Mouse (Mus musculus): Measurements from ENCODE around the gene Il10. TPM values are rescaled to one million over a fixed set of nuclear protein-coding genes. Genes with fewer than 3 reads are reported as not detected.

Il10 gene
- polyA plus RNA-seq (2014; fragmentation: Nextera tagmentation; extraction: Ambion mirVana): not detected in 2 replicates

DNA sequence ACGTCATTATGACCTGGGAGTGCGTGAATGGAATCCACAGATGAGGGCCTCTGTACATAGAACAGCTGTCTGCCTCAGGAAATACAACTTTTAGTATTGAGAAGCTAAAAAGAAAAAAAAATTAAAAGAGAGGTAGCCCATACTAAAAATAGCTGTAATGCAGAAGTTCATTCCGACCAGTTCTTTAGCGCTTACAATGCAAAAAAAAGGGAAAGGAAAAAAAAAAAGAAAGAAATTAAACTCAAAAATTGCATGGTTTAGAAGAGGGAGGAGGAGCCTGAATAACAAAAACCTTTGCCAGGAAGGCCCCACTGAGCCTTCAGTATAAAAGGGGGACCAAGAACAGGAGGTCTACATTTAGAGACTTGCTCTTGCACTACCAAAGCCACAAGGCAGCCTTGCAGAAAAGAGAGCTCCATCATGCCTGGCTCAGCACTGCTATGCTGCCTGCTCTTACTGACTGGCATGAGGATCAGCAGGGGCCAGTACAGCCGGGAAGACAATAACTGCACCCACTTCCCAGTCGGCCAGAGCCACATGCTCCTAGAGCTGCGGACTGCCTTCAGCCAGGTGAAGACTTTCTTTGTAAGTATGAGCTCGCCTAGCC is at the start of gene Il10:
Gene Il10, plus strand, starts transcription at position 354 of the 607 bp plus-strand sequence.
- H3K36me3 ChIP-seq (ENCODE audit: control insufficient read depth, insufficient read depth, low read length): no peaks in the 10 kb centered on the region
- no peak within 1 kb of the TSS for H3K4me3 ChIP-seq (ENCODE audit: low read depth, low read length)
- DNase-seq (ENCODE audit: low spot score) (no peak), ATAC-seq (ENCODE audit: low read depth) (no peak)
- WGBS: 72% methylated on average over 8 of the region's 8 CpGs
- H3K9me3 ChIP-seq (ENCODE audit: control insufficient read depth, low read length): no peaks in the 10 kb centered on the region
- no peak within 1 kb of the TSS for H3K9ac ChIP-seq (ENCODE audit: low read depth, low read length)
- no peak within 1 kb of the TSS for H3K27ac ChIP-seq (replicated peaks; ENCODE audit: low read depth, low read length)
- 0 out of 2 replicates have a peak, but pooled peaks cover 4% of the 10 kb centered on the region for H3K4me1 ChIP-seq (ENCODE audit: control insufficient read depth, insufficient read depth, low read length)
- no peaks in the 10 kb centered on the region for H3K27me3 ChIP-seq (replicated peaks; ENCODE audit: control insufficient read depth, insufficient read depth, low read length)
- no peak within 1 kb of the TSS for H3K4me2 ChIP-seq (ENCODE audit: low read depth, low read length)

DNA sequence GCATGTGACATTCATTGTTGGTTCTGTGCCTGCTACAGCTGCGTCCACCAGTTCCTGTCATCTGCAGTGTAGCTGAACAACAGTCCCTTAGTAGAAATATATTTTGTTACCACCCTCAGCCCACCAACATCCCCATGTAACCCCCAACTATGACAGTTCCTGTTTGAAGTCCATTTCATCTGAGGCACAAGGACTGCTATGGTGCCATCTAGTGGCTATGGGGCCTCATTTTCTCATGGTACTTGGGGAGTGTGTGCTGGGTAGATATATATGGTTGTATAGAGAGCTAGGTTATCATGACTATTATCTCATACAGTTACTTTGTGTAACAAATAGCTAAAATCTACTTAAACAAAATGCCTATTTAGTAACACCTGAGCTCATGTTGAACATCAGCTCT is 40.2 kb upstream of the Il10 start:
- no peak overlapping the region for H3K9ac ChIP-seq (ENCODE audit: low read depth, low read length)
- WGBS: 50% methylated on average over 1 of the region's 1 CpGs
- H3K27ac ChIP-seq (replicated peaks; ENCODE audit: low read depth, low read length): no peak overlapping the region
- no peaks in the 10 kb centered on the region for H3K27me3 ChIP-seq (replicated peaks; ENCODE audit: control insufficient read depth, insufficient read depth, low read length)
- H3K36me3 ChIP-seq (ENCODE audit: control insufficient read depth, insufficient read depth, low read length): no peaks in the 10 kb centered on the region
- DNase-seq (ENCODE audit: low spot score): peak; percentile 45
- H3K9me3 ChIP-seq (ENCODE audit: control insufficient read depth, low read length): no peaks in the 10 kb centered on the region
- no peak for ATAC-seq (ENCODE audit: low read depth)
- no peak overlapping the region for H3K4me2 ChIP-seq (ENCODE audit: low read depth, low read length)
- H3K4me3 ChIP-seq (ENCODE audit: low read depth, low read length): no peak overlapping the region
- no peaks in the 10 kb centered on the region for H3K4me1 ChIP-seq (ENCODE audit: control insufficient read depth, insufficient read depth, low read length)

DNA sequence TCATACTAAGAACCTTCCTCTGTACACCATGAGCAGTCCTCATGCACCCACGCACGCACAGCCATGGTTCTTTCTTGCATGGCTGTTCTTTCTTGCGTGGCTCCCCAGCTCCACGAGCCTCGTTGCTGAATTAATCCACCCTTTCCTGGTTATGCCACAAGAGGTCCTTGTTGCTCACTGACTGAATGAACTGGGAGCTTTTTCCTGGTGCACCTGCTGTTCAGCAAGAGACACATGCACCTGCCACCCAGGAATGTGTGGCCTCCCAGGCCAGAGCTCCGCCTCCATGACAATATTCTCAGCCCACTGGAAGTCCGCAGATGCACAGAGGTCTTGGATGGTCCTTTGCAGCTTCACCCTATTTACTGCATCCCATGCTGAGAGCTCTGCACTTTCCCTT is 35.2 kb upstream of the Il10 start:
- no peak overlapping the region for H3K4me2 ChIP-seq (ENCODE audit: low read depth, low read length)
- H3K4me1 ChIP-seq (ENCODE audit: control insufficient read depth, insufficient read depth, low read length): no peaks in the 10 kb centered on the region
- no peaks in the 10 kb centered on the region for H3K27me3 ChIP-seq (replicated peaks; ENCODE audit: control insufficient read depth, insufficient read depth, low read length)
- no peak for ATAC-seq (ENCODE audit: low read depth)
- no peaks in the 10 kb centered on the region for H3K36me3 ChIP-seq (ENCODE audit: control insufficient read depth, insufficient read depth, low read length)
- no peak overlapping the region for H3K4me3 ChIP-seq (ENCODE audit: low read depth, low read length)
- DNase-seq (ENCODE audit: low spot score): peak; percentile 31
- 57% methylated on average over 7 of the region's 7 CpGs for WGBS
- H3K27ac ChIP-seq (replicated peaks; ENCODE audit: low read depth, low read length): no peak overlapping the region
- H3K9ac ChIP-seq (ENCODE audit: low read depth, low read length): no peak overlapping the region
- no peaks in the 10 kb centered on the region for H3K9me3 ChIP-seq (ENCODE audit: control insufficient read depth, low read length)

DNA sequence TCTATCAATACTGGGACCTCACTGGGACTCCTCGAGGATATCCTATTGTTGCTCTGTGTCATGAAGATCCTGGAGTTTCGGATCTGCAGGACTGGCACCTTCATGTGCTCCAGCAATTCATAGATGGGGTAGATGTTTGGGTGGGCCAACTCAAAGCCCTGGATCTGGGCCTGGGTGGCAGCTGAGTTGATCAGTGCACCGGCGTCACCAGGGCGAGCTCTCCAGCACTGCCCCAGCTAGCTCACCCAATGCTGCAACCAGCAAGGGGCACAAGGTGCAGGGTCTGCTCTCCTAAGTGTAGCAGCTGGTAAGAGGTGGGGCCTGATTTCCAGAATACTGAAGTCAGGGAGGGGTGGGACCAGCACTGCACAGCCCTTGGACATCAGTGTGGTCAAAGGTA is 32.6 kb upstream of the Il10 start:
- Histone ChIP-seq H3K27ac (replicated peaks; ENCODE audit: low read depth, low read length) (no peak overlapping the region), H3K9ac (ENCODE audit: low read depth, low read length) (no peak overlapping the region), H3K36me3 (ENCODE audit: control insufficient read depth, insufficient read depth, low read length) (no peaks in the 10 kb centered on the region), H3K27me3 (replicated peaks; ENCODE audit: control insufficient read depth, insufficient read depth, low read length) (no peaks in the 10 kb centered on the region), H3K4me3 (ENCODE audit: low read depth, low read length) (no peak overlapping the region), H3K4me2 (ENCODE audit: low read depth, low read length) (no peak overlapping the region), H3K9me3 (ENCODE audit: control insufficient read depth, low read length) (no peaks in the 10 kb centered on the region), H3K4me1 (ENCODE audit: control insufficient read depth, insufficient read depth, low read length) (no peaks in the 10 kb centered on the region)
- DNase-seq (ENCODE audit: low spot score) (no peak), ATAC-seq (ENCODE audit: low read depth) (no peak)
- 87% methylated on average over 5 of the region's 5 CpGs for WGBS

DNA sequence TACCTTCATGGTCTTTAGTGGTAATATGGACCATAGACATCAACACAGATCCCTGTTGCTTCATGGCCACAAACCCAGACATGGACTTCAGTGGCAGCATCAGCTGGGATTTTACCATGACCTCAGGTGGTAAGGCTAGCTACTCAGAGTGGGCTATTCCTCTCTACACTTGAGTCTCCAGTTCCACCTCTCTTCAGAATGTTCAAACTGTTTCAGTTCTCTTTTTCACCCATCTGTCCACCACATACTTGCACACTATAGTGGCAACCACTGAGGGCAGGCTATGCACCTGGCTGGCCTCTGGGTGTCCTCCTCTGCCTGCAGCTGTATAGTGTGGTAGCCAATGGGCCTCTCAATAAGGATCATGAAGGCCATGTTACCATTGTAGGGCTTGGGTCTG is 32.2 kb upstream of the Il10 start:
- Histone ChIP-seq H3K4me3 (ENCODE audit: low read depth, low read length) (no peak overlapping the region), H3K4me2 (ENCODE audit: low read depth, low read length) (no peak overlapping the region), H3K4me1 (ENCODE audit: control insufficient read depth, insufficient read depth, low read length) (no peaks in the 10 kb centered on the region), H3K9me3 (ENCODE audit: control insufficient read depth, low read length) (no peaks in the 10 kb centered on the region), H3K27me3 (replicated peaks; ENCODE audit: control insufficient read depth, insufficient read depth, low read length) (no peaks in the 10 kb centered on the region), H3K36me3 (ENCODE audit: control insufficient read depth, insufficient read depth, low read length) (no peaks in the 10 kb centered on the region), H3K27ac (replicated peaks; ENCODE audit: low read depth, low read length) (no peak overlapping the region), H3K9ac (ENCODE audit: low read depth, low read length) (no peak overlapping the region)
- ATAC-seq (ENCODE audit: low read depth) (no peak), DNase-seq (ENCODE audit: low spot score) (no peak)

DNA sequence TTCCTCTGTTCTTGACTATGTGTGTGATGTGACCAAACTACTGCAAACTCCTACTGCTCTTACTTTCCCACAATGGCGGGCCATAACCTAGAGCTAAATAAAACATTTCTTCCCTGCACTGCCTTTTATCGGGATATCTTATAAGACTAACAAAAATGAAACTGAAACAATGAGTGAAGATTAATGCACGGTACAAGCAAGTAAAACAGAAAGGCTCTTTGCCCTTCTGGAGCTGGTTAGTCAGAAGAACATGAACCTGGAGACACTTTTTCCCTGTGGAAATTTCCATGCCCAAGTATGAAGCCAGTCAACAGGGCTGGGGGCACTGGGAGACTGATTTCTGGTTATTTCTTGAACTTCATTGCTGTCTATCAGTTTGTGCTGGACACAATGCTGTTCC is 30.3 kb upstream of the Il10 start:
- Histone ChIP-seq H3K4me1 (ENCODE audit: control insufficient read depth, insufficient read depth, low read length) (no peaks in the 10 kb centered on the region), H3K4me3 (ENCODE audit: low read depth, low read length) (no peak overlapping the region), H3K9ac (ENCODE audit: low read depth, low read length) (no peak overlapping the region), H3K27ac (replicated peaks; ENCODE audit: low read depth, low read length) (no peak overlapping the region), H3K27me3 (replicated peaks; ENCODE audit: control insufficient read depth, insufficient read depth, low read length) (no peaks in the 10 kb centered on the region), H3K9me3 (ENCODE audit: control insufficient read depth, low read length) (no peaks in the 10 kb centered on the region), H3K36me3 (ENCODE audit: control insufficient read depth, insufficient read depth, low read length) (no peaks in the 10 kb centered on the region), H3K4me2 (ENCODE audit: low read depth, low read length) (no peak overlapping the region)
- DNase-seq (ENCODE audit: low spot score) (no peak), ATAC-seq (ENCODE audit: low read depth) (no peak)
- 88% methylated on average over 3 of the region's 3 CpGs for WGBS

DNA sequence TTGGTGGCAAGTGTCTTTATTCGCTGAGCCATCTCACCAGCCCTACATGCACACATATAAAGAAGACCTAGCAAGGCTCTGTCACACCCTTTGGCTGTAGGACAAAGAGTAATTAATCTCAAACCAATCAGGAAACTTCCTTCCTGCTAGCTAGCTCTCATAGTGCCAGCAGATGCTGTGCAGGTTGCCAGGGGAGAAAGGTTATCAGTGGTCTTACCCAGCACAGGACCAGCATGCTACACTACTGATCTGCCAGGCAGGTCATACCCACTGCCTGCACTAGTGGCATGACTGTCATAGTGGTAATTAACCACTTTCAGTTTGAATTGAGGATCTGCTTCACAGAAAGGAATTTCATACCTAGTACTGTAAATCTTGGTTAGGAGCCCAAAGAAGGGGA is 29.2 kb upstream of the Il10 start:
- no peak overlapping the region for H3K4me2 ChIP-seq (ENCODE audit: low read depth, low read length)
- H3K4me1 ChIP-seq (ENCODE audit: control insufficient read depth, insufficient read depth, low read length): no peaks in the 10 kb centered on the region
- H3K27me3 ChIP-seq (replicated peaks; ENCODE audit: control insufficient read depth, insufficient read depth, low read length): no peaks in the 10 kb centered on the region
- no peak overlapping the region for H3K27ac ChIP-seq (replicated peaks; ENCODE audit: low read depth, low read length)
- no peak overlapping the region for H3K4me3 ChIP-seq (ENCODE audit: low read depth, low read length)
- ATAC-seq (ENCODE audit: low read depth) (no peak), DNase-seq (ENCODE audit: low spot score) (no peak)
- WGBS: 97% methylated on average over 1 of the region's 1 CpGs
- H3K9ac ChIP-seq (ENCODE audit: low read depth, low read length): no peak overlapping the region
- H3K9me3 ChIP-seq (ENCODE audit: control insufficient read depth, low read length): no peaks in the 10 kb centered on the region
- no peaks in the 10 kb centered on the region for H3K36me3 ChIP-seq (ENCODE audit: control insufficient read depth, insufficient read depth, low read length)

DNA sequence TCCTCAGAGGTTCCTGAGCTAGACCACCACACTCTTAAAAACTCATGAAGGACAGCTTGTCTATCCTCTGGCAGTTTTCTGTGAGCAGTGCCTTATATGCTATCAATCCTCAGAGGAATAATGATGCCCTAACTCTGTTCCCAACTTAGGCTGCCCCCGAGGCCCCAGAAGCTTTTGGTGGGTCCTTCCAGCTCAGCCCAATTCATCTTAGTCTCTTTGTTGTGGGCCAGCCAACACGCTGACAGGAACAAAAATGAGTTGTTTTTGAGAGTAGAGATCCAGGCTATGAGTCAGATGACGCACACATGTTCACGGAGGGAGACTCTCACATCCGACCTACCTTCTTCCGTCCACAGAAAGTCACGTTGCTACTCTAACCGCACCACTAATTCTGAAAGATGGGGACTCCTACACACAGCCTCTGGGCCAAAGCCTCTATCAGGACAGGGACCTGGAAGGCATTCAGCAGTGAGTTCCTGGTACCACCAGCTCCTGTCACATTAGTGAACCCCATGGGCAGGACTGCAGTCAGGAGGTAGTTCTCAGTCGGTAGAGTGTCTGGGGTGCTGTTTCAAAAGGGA is 26.0 kb upstream of the Il10 start:
- H3K4me2 ChIP-seq (ENCODE audit: low read depth, low read length): no peak overlapping the region
- 80% methylated on average over 9 of the region's 9 CpGs for WGBS
- no peaks in the 10 kb centered on the region for H3K36me3 ChIP-seq (ENCODE audit: control insufficient read depth, insufficient read depth, low read length)
- H3K9ac ChIP-seq (ENCODE audit: low read depth, low read length): no peak overlapping the region
- no peak for DNase-seq (ENCODE audit: low spot score)
- no peak overlapping the region for H3K4me3 ChIP-seq (ENCODE audit: low read depth, low read length)
- ATAC-seq (ENCODE audit: low read depth): no peak
- no peak overlapping the region for H3K27ac ChIP-seq (replicated peaks; ENCODE audit: low read depth, low read length)
- no peaks in the 10 kb centered on the region for H3K4me1 ChIP-seq (ENCODE audit: control insufficient read depth, insufficient read depth, low read length)
- no peaks in the 10 kb centered on the region for H3K27me3 ChIP-seq (replicated peaks; ENCODE audit: control insufficient read depth, insufficient read depth, low read length)
- H3K9me3 ChIP-seq (ENCODE audit: control insufficient read depth, low read length): no peaks in the 10 kb centered on the region

DNA sequence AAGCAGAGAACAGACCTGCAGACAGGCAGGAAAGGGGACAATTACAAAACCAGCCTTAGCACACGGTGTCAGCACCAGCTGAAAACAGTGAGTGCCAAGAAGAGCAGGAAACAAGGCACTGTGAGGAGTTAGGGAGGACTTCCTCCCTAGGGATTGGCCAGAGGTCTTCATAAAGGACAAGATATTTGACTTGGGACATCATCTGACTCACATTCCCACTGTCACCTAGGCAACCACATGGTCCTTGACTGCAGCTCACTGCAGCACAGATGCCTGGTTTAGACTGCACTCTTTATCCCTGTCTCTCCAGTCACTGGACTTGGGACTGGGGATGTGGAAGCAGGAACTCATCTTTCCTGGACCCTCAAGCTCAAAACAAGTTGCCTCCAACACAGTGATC is 24.1 kb upstream of the Il10 start:
- Histone ChIP-seq H3K9me3 (ENCODE audit: control insufficient read depth, low read length) (no peaks in the 10 kb centered on the region), H3K36me3 (ENCODE audit: control insufficient read depth, insufficient read depth, low read length) (no peaks in the 10 kb centered on the region), H3K9ac (ENCODE audit: low read depth, low read length) (no peak overlapping the region), H3K4me2 (ENCODE audit: low read depth, low read length) (no peak overlapping the region), H3K4me1 (ENCODE audit: control insufficient read depth, insufficient read depth, low read length) (no peaks in the 10 kb centered on the region), H3K27me3 (replicated peaks; ENCODE audit: control insufficient read depth, insufficient read depth, low read length) (no peaks in the 10 kb centered on the region), H3K4me3 (ENCODE audit: low read depth, low read length) (no peak overlapping the region), H3K27ac (replicated peaks; ENCODE audit: low read depth, low read length) (no peak overlapping the region)
- ATAC-seq (ENCODE audit: low read depth): no peak
- DNase-seq (ENCODE audit: low spot score): peak; percentile 13
- WGBS: 40% methylated on average over 1 of the region's 1 CpGs
